Mouse (Mus musculus) large intestine, adult 2 months (tissue): ENCODE data around the gene Zwilch. TPM values are rescaled to one million over a fixed set of nuclear protein-coding genes. Genes with fewer than 3 reads are reported as not detected.

Source experiments
- DNase-seq: peaks from one replicate; pipeline ENCODE4 v3.0.0-alpha.2; 2012; ENCODE audit warnings: low read depth, low spot score
- WGBS: fragments of 180-500 bp; shearing (Covaris S2); methylation state at CpG from one replicate; pipeline ENCODE4 v1.1.7; 2018; 5-methylcytosine and 5-hydroxymethylcytosine counted together
- polyA plus RNA-seq: library from polyadenylated mRNA; depleted of rRNA; stranded (reverse); fragments of >200 nt; gene quantifications from 2 replicates; pipeline ENCODE4 v1.2.3, GENCODE M21; 2012; rRNA removed

Zwilch gene
- polyA plus RNA-seq, 1 experiment = 3.2 TPM

GRCm38 (mm10) chr9:64119898-64120297, 53.0 kb downstream of the Zwilch start:
- WGBS = 34% methylated on average over 8 of the region's 8 CpGs
- no peak for DNase-seq

DNA sequence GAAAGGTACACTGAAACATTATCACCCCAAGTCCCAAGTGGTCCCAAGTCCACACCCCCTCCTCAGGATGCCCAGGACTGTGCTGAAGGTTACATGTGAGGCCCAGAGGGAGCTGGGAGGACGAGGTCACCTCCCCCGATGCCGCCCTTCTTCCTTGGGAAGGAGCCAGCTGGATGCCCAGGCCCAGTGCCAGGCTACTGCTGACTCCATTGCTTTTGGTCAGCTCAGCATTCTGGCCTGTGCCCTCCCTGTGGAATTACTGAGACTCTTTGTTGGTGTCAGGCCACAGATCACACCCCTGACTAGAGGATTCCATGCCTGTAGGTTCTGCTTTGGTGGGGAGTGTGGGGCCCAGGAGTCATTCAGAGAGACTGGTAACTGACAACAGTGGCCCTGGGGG, 56.0 kb downstream of the Zwilch start, which contains the start of gene Lctl:
TSS of gene Lctl (plus strand) at position 272 of the 400 bp plus-strand sequence.
- no peak for DNase-seq

DNA sequence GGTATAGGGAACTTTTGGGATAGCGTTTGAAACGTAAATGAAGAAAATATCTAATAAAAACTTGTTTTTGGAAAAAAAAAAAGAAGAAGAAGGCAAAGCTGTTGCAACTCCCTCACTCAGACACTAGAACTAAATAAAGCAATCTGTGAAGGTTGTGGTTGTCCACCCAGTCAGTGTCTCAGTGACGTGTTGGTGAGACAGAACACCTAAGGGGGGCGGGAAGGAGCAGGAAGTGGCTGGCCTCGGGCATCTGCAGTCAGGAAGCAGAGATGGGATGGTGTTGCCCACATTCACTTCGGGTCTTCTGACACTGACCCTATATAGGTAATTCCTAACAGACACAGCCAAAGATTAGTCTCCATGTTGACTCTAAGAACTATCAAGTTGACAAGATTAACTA, 57.1 kb downstream of the Zwilch start:
- WGBS = 78% methylated on average over 6 of the region's 6 CpGs
- DNase-seq = no peak

More for the DNA sequence above, 56.0 kb downstream of the Zwilch start, which contains the start of gene Lctl:
- 50% methylated on average over 3 of the region's 3 CpGs for WGBS

DNA sequence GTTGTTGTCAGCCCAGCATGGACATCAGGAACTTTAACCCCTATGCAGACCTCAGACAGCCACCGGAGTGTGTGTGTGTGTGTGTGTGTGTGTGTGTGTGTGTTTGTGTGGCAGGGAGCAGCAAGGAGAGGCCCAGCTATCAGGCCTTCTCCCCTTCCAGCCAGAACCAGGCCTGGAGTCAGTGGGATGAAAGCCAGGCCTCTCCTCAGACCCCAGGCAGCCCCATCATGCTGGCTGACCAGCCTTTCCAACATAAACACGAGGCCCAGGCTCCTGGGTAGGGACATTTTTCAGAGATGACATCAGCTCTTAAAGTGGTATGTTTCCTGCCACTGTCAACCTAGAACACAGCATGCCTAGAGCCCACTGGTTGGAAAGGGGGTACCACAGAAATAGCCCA, 58.3 kb downstream of the Zwilch start:
- WGBS = 46% methylated on average over 2 of the region's 2 CpGs

GRCm38 (mm10) chr9:64110502-64110901, 62.4 kb downstream of the Zwilch start:
- no peak for DNase-seq
- 93% methylated on average over 16 of the region's 16 CpGs for WGBS

More for the DNA sequence above, 58.3 kb downstream of the Zwilch start:
- no peak for DNase-seq

DNA sequence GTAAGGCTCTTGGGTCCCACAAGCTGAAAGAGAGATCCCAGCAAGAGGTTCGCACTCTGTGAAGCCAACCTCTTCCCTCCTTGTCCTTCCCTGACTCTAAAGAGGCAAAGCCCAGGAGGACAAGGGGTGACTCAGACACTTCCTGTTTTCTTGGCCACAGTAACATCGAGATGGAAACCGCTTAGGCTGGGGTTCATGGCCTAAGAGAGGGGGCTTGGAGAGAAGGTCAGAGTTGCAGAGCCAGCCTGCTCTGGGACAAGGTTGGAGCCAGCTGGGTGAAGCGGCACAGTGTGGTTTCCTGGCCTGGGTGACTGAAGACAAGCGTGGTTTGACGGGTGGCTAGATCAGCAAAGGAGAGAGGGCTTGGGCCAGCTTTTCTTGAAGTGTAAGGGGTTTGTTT, 67.6 kb downstream of the Zwilch start:
- 69% methylated on average over 6 of the region's 6 CpGs for WGBS
- no peak for DNase-seq

- no peak for DNase-seq
- WGBS = 3% methylated on average over 4 of the region's 4 CpGs
Observed at GRCm38 (mm10) chr9:64100442-64100841, 72.5 kb downstream of the Zwilch start.

DNA sequence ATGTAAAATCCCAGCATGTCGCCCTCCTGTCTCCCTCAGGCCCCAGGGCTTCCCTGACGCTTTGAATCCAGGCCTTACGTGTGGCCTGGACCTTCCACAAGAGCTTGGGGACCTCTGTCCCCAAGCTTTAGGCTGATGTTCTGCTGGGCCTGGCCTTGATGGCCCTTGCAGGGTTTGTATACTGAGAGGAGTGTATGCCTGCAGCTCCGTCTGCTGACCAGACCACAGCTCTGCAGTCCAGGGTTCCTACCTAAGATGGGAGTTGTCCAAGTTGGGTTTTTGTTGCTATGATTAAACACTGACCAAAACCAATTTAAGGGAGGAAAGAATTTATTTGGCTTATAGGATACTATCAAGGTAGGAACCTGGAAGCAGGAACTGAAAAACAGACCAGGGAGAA, 74.6 kb downstream of the Zwilch start:
- whole genome bisulfite sequencing = 88% methylated on average over 4 of the region's 4 CpGs

DNA sequence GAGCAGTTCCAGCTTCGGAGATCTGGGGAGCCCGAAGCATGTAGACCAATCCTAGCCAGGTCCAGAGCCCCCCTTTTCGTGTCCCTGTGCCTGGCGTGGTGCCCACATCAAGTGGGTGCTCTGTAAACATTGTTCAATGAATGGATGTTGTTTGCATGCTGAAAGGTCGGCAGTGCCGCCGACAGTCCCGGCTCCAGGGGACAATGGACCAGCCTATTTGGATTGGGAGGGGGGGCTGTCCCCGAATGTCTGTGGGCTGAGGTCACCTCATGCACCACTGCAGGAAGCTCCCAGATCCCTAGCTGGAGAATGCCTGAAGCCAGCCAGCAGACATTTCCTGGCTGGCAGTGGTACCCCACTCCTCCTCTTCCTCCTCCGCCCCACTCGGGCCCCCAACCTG, 78.8 kb downstream of the Zwilch start:
- WGBS = 33% methylated on average over 11 of the region's 11 CpGs
- no peak for DNase-seq

More for the DNA sequence above, 74.6 kb downstream of the Zwilch start:
- no peak for DNase-seq

GRCm38 (mm10) chr9:64089004-64089403, 83.9 kb downstream of the Zwilch start:
- no peak for DNase-seq
- 14% methylated on average over 12 of the region's 12 CpGs for WGBS

GRCm38 (mm10) chr9:64088346-64088745, 84.6 kb downstream of the Zwilch start:
- WGBS = 84% methylated on average over 7 of the region's 7 CpGs
- no peak for DNase-seq

GRCm38 (mm10) chr9:64087461-64088235, 85.3 kb downstream of the Zwilch start:
- 34% methylated on average over 5 of the region's 5 CpGs for WGBS
- peak; percentile 66 for DNase-seq

Other genes with a start within 250 kb of the Zwilch start
- gene Smad6, start 151.0 kb downstream of the Zwilch start, polyA plus RNA-seq = 14.6 and 21.9 TPM in 2 replicates
- gene Lctl, start 56.0 kb downstream of the Zwilch start, polyA plus RNA-seq = 1.2 and 1.4 TPM in 2 replicates
- gene Rpl4, start 271 bp upstream of the Zwilch start, polyA plus RNA-seq = 479 and 572 TPM in 2 replicates
- gene Snapc5, start 6.2 kb upstream of the Zwilch start, polyA plus RNA-seq = 18.0 and 22.7 TPM in 2 replicates
- 0.12 and 0.31 TPM in 2 replicates for gene Uchl4, start 62.1 kb upstream of the Zwilch start, polyA plus RNA-seq
- gene Map2k1, start 80.5 kb upstream of the Zwilch start, polyA plus RNA-seq = 57.1 and 74.8 TPM in 2 replicates
- 5.5 and 7.1 TPM in 2 replicates for gene Tipin, start 108.5 kb upstream of the Zwilch start, polyA plus RNA-seq
- 5.7 and 7.5 TPM in 2 replicates for gene Dis3l, start 168.2 kb upstream of the Zwilch start, polyA plus RNA-seq
- 0.14 and 0.15 TPM in 2 replicates for gene Megf11, start 212.5 kb upstream of the Zwilch start, polyA plus RNA-seq